Mouse (Mus musculus) lung, adult 2 months (tissue): ENCODE measurements at regions not wholly inside any gene's neighbourhood (a gene's known extent, or its start where the extent isn't known, plus 50 kb on each side); places are given as distances from the start of the nearest gene placed in this dataset.

Experiments used
- CTCF ChIP-seq: fragments of 200-500 bp; IDR thresholded peaks from 2 replicates; pipeline ENCODE4 v1.5.1; 2011; ENCODE audit warnings: mild to moderate bottlenecking, low read length, control low read depth; ENCODE audit not compliant: insufficient read depth
- POLR2A ChIP-seq: fragments of 200-500 bp; IDR thresholded peaks from 2 replicates; pipeline ENCODE4 v1.6.1; 2011; ENCODE audit warnings: low read depth, mild to moderate bottlenecking, control low read depth, low read length, borderline replicate concordance; ENCODE audit errors: extremely low read depth

- TF ChIP-seq CTCF (no peak), POLR2A (no peak)
Measured at GRCm38 (mm10) chr2:94233597-94233996, 75.8 kb upstream of the Hsd17b12 start.
